ENCODE assay signal across 18 mouse cellular contexts in the genomic region with DNA sequence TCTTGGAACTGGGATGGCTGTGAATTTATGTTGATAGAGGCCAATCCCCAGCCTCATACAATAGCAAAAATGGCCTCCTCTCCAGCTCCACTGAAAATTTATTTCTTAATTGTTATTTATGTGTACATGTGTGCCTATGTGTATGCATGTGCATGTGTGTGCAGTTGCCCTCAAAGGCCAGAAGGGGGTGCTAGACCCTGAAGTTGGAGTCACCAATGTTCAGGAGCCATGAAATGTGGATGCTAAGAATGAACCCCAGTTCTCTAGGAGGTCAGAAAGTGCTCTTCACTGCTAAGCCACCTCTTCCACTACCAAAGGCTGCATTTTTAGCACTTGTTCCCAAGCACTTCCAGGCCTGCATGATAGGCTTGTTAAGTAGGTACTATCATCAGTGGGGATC.
DNase-seq lines count a peak whose midpoint lies in the region; ATAC-seq and TF ChIP-seq lines count a peak whose summit lies in the region.
"Had no signal": no experiment of that assay in that cellular context is flagged by ENCODE, and none has a peak within 500 bp of the region (broad histone marks: within the 10 kb centered on the region; RNA-seq: fewer than 3 reads in every experiment).

No protein-coding gene starts in this region.

- H3K4me2 ChIP-seq in intestine, postnatal 0 days (replicated peaks; ENCODE audit: low read depth): no peak overlapping the region
- H3K4me2 ChIP-seq in intestine, embryonic 15.5 days (replicated peaks): no peak overlapping the region
- no peak overlapping the region for H3K4me2 ChIP-seq in lung, embryonic 14.5 days
- H3K4me2 ChIP-seq: forebrain, embryonic 13.5 days; heart, embryonic 13.5 days; limb, embryonic 13.5 days; lung, embryonic 15.5 days; midbrain, embryonic 15.5 days; stomach, embryonic 15.5 days had no signal

- TF ChIP-seq POLR2A in ES-Bruce4 (IDR thresholded peaks at IDR 0.05; ENCODE audit: insufficient read depth, low read length): no peak

- peak; percentile 36 for TF ChIP-seq CTCF in intestine, postnatal 0 days (IDR thresholded peaks at IDR 0.05; ENCODE audit: low read depth)
- TF ChIP-seq CTCF in lung, embryonic 14.5 days (IDR thresholded peaks at IDR 0.05; ENCODE audit: low read depth): peak; percentile 22; the same call in 1 of the 2 replicates
- TF ChIP-seq CTCF in ES-Bruce4 (IDR thresholded peaks at IDR 0.05; ENCODE audit: low read depth, low read length): peak; percentile 29

- ATAC-seq in intestine, postnatal 0 days: no peak
- no peak for ATAC-seq in intestine, embryonic 15.5 days
- ATAC-seq in lung, embryonic 14.5 days (ENCODE audit: insufficient read depth): no peak
- ATAC-seq: forebrain, embryonic 13.5 days; midbrain, embryonic 15.5 days had no signal

- no peaks in the 10 kb centered on the region for H3K9me3 ChIP-seq in intestine, postnatal 0 days (ENCODE audit: control insufficient read depth)
- H3K9me3 ChIP-seq in intestine, embryonic 15.5 days: no peaks in the 10 kb centered on the region
- H3K9me3 ChIP-seq in lung, embryonic 14.5 days (ENCODE audit: low read depth, low read length): no peaks in the 10 kb centered on the region
- H3K9me3 ChIP-seq in ES-Bruce4 (replicated peaks; ENCODE audit: control insufficient read depth, insufficient read depth, low read length, poor library complexity, severe bottlenecking): no peaks in the 10 kb centered on the region
- H3K9me3 ChIP-seq: embryonic facial prominence, embryonic 10.5 days; forebrain, embryonic 13.5 days; limb, embryonic 13.5 days; lung, embryonic 15.5 days; midbrain, embryonic 15.5 days; stomach, embryonic 15.5 days had no signal

- H3K27ac ChIP-seq in intestine, postnatal 0 days (ENCODE audit: low read depth, low read length): no peak overlapping the region
- H3K27ac ChIP-seq in intestine, embryonic 15.5 days: no peak overlapping the region
- H3K27ac ChIP-seq in lung, embryonic 14.5 days (ENCODE audit: low read depth): no peak overlapping the region
- no peak overlapping the region for H3K27ac ChIP-seq in ES-Bruce4 (ENCODE audit: insufficient read depth, low read length)
- H3K27ac ChIP-seq: embryonic facial prominence, embryonic 10.5 days; forebrain, embryonic 13.5 days; heart, embryonic 13.5 days; limb, embryonic 13.5 days; lung, embryonic 15.5 days; midbrain, embryonic 15.5 days; stomach, embryonic 15.5 days had no signal

- H3K36me3 ChIP-seq in intestine, postnatal 0 days (ENCODE audit: control insufficient read depth, insufficient read depth): no peaks in the 10 kb centered on the region
- no peaks in the 10 kb centered on the region for H3K36me3 ChIP-seq in intestine, embryonic 15.5 days
- H3K36me3 ChIP-seq in lung, embryonic 14.5 days (ENCODE audit: insufficient read depth): no peaks in the 10 kb centered on the region
- H3K36me3 ChIP-seq in ES-Bruce4 (ENCODE audit: control insufficient read depth, insufficient read depth, low read length, poor library complexity, severe bottlenecking): no peaks in the 10 kb centered on the region
- H3K36me3 ChIP-seq: embryonic facial prominence, embryonic 10.5 days; heart, embryonic 13.5 days; limb, embryonic 13.5 days; lung, embryonic 15.5 days; midbrain, embryonic 15.5 days; stomach, embryonic 15.5 days had no signal

- no peak overlapping the region for H3K4me3 ChIP-seq in intestine, postnatal 0 days (ENCODE audit: low read depth, low read length)
- H3K4me3 ChIP-seq in intestine, embryonic 15.5 days (replicated peaks): no peak overlapping the region
- no peak overlapping the region for H3K4me3 ChIP-seq in lung, embryonic 14.5 days (ENCODE audit: low read depth, low read length)
- no peak overlapping the region for H3K4me3 ChIP-seq in ES-Bruce4 (ENCODE audit: low read depth, low read length)
- H3K4me3 ChIP-seq: embryonic facial prominence, embryonic 10.5 days; forebrain, embryonic 13.5 days; heart, embryonic 13.5 days; limb, embryonic 13.5 days; lung, embryonic 15.5 days; midbrain, embryonic 15.5 days; stomach, embryonic 15.5 days had no signal

- no peak for DNase-seq in lung, embryonic 14.5 days
- no peak for DNase-seq in lung, postnatal 10 days
- peak; percentile 49 for DNase-seq in ZHBTc4 (ENCODE audit: low read depth, low spot score)
- no peak for DNase-seq in thymus, postnatal 25 days
- DNase-seq in urinary bladder, postnatal 36 days (ENCODE audit: low spot score in 2 of 2): no peak
- DNase-seq: cerebellum, adult 18-20 months; heart, postnatal 36 days; thymus, postnatal 36 days had no signal

- no peaks in the 10 kb centered on the region for H3K4me1 ChIP-seq in intestine, postnatal 0 days (replicated peaks; ENCODE audit: control insufficient read depth, insufficient read depth, low read length)
- H3K4me1 ChIP-seq in intestine, embryonic 15.5 days (replicated peaks): peaks cover 14% of the 10 kb centered on the region
- no peaks in the 10 kb centered on the region for H3K4me1 ChIP-seq in lung, embryonic 14.5 days (ENCODE audit: insufficient read depth)
- H3K4me1 ChIP-seq in ES-Bruce4 (ENCODE audit: control insufficient read depth, insufficient read depth, low read length): no peaks in the 10 kb centered on the region
- H3K4me1 ChIP-seq: embryonic facial prominence, embryonic 10.5 days; midbrain, embryonic 15.5 days had no signal

- no peak overlapping the region for H3K9ac ChIP-seq in intestine, postnatal 0 days (ENCODE audit: low read depth, low read length)
- H3K9ac ChIP-seq in intestine, embryonic 15.5 days: no peak overlapping the region
- no peak overlapping the region for H3K9ac ChIP-seq in lung, embryonic 14.5 days
- no peak overlapping the region for H3K9ac ChIP-seq in ES-Bruce4 (ENCODE audit: low read depth, poor library complexity, severe bottlenecking)
- H3K9ac ChIP-seq: forebrain, embryonic 13.5 days; heart, embryonic 13.5 days; limb, embryonic 13.5 days; lung, embryonic 15.5 days; midbrain, embryonic 15.5 days; stomach, embryonic 15.5 days had no signal

- peaks cover 20% of the 10 kb centered on the region; the same call in 1 of the 2 replicates for H3K27me3 ChIP-seq in intestine, postnatal 0 days (replicated peaks; ENCODE audit: control insufficient read depth, insufficient read depth, low read length)
- H3K27me3 ChIP-seq in intestine, embryonic 15.5 days (replicated peaks): peaks cover 22% of the 10 kb centered on the region
- H3K27me3 ChIP-seq in lung, embryonic 14.5 days (ENCODE audit: insufficient read depth, low read length): peaks cover 17% of the 10 kb centered on the region; the same call in 1 of the 2 replicates
- no peaks in the 10 kb centered on the region; the same call in 1 of the 2 replicates for H3K27me3 ChIP-seq in ES-Bruce4 (ENCODE audit: control insufficient read depth, insufficient read depth, low read length, poor library complexity, severe bottlenecking)

- TF ChIP-seq EP300 in ES-Bruce4 (IDR thresholded peaks at IDR 0.05; ENCODE audit: insufficient read depth, low read depth, low read length): no peak
